Mouse (Mus musculus) adrenal gland, adult (tissue): ENCODE measurements around the gene Rbm15.
"Not testable (repeated sequence)": the region's sequence is repeated elsewhere in the genome, so short reads cannot be mapped to it uniquely, and the experiment has no call there.

Experiments
- DNase-seq, 2 experiments: peaks; one replicate each; pipeline ENCODE4 v3.0.0; 2022 to 2023; ENCODE audit warnings: low spot score in 1 of 2; ENCODE audit not compliant: inconsistent age in 2 of 2

The Rbm15 gene

GRCm38 (mm10) chr3:107331746-107332126, 1.7 kb downstream of the Rbm15 start:
- no peak for DNase-seq

GRCm38 (mm10) chr3:107330503-107331424, 2.7 kb downstream of the Rbm15 start:
- DNase-seq, result peak; percentile 49 to 77

GRCm38 (mm10) chr3:107326442-107326841, 7.0 kb downstream of the Rbm15 start:
- DNase-seq, result no peak

GRCm38 (mm10) chr3:107321776-107322175, 11.7 kb downstream of the Rbm15 start:
- DNase-seq, result no peak

GRCm38 (mm10) chr3:107321141-107321540, 12.3 kb downstream of the Rbm15 start:
- DNase-seq, result peak; percentile 53 to 81

- no peak for DNase-seq
Observed at GRCm38 (mm10) chr3:107317338-107317737, 16.1 kb downstream of the Rbm15 start.

- DNase-seq, result not testable (repeated sequence)
Observed at GRCm38 (mm10) chr3:107296917-107297316, 36.6 kb downstream of the Rbm15 start.

- DNase-seq, result no peak
Observed at GRCm38 (mm10) chr3:107295672-107296360, 37.7 kb downstream of the Rbm15 start.

GRCm38 (mm10) chr3:107290764-107291381, 42.6 kb downstream of the Rbm15 start, which contains the start of gene Slc16a4:
Gene Slc16a4, plus strand, starts transcription at chr3:107291230.
- peak in 1 of 2 experiments; percentile 43 for DNase-seq

GRCm38 (mm10) chr3:107287346-107287745, 46.1 kb downstream of the Rbm15 start:
- no peak for DNase-seq

- no peak for DNase-seq
Observed at GRCm38 (mm10) chr3:107286123-107286522, 47.4 kb downstream of the Rbm15 start.

- peak; percentile 92 to 97 for DNase-seq
Observed at GRCm38 (mm10) chr3:107278479-107279269, 54.8 kb downstream of the Rbm15 start, which contains the start of gene Lamtor5. Gene Lamtor5, plus strand, starts transcription at chr3:107278858.

GRCm38 (mm10) chr3:107276626-107277025, 56.8 kb downstream of the Rbm15 start:
- no peak for DNase-seq

GRCm38 (mm10) chr3:107275996-107276395, 57.5 kb downstream of the Rbm15 start:
- DNase-seq, result no peak
